Mouse (Mus musculus) embryonic facial prominence, embryonic 15.5 days (tissue): ENCODE data around the gene Gm7030. TPM values are rescaled to one million over a fixed set of nuclear protein-coding genes. Genes with fewer than 3 reads are reported as not detected.
"Not testable (repeated sequence)": the region's sequence is repeated elsewhere in the genome, so short reads cannot be mapped to it uniquely, and the experiment has no call there.

Experiments used
- ATAC-seq: fragments of 200-750 bp; cut with Nextera tagmentation; 2 replicates; pipeline ENCODE4 v1.8.0; 2017; ENCODE audit warnings: low read depth, moderate TSS enrichment; ENCODE audit not compliant: insufficient number of reproducible peaks, low FRiP score, low TSS enrichment
- H3K27ac ChIP-seq: fragments of 300-500 bp; sonication (generic); replicated peaks from 2 replicates; pipeline ENCODE4 v1.5.1; 2015; ENCODE audit warnings: mild to moderate bottlenecking, inconsistent platforms
- H3K27me3 ChIP-seq: fragments of 300-500 bp; sonication (generic); 2 replicates; pipeline ENCODE4 v1.6.1; 2015; ENCODE audit warnings: inconsistent platforms
- H3K36me3 ChIP-seq: fragments of 300-500 bp; sonication (generic); 2 replicates; pipeline ENCODE4 v1.6.1; 2015; ENCODE audit warnings: mild to moderate bottlenecking, inconsistent platforms
- H3K4me1 ChIP-seq: fragments of 300-500 bp; sonication (generic); 2 replicates; pipeline ENCODE4 v1.6.1; 2015; ENCODE audit warnings: inconsistent platforms
- H3K4me2 ChIP-seq: fragments of 300-500 bp; sonication (generic); replicated peaks from 2 replicates; pipeline ENCODE4 v1.6.1; 2015; ENCODE audit warnings: mild to moderate bottlenecking, inconsistent platforms
- H3K4me3 ChIP-seq: fragments of 300-500 bp; sonication (generic); replicated peaks from 2 replicates; pipeline ENCODE4 v1.5.1; 2015; ENCODE audit warnings: mild to moderate bottlenecking, inconsistent platforms
- H3K9ac ChIP-seq: fragments of 300-500 bp; sonication (generic); 2 replicates; pipeline ENCODE4 v1.6.1; 2015; ENCODE audit warnings: inconsistent platforms
- H3K9me3 ChIP-seq: fragments of 300-500 bp; sonication (generic); replicated peaks from 2 replicates; pipeline ENCODE4 v1.6.1; 2016; ENCODE audit warnings: inconsistent platforms
- WGBS: fragments of 180-500 bp; shearing (Covaris S2); methylation state at CpG from one replicate; pipeline ENCODE4 v1.1.7; 2015; 5-methylcytosine and 5-hydroxymethylcytosine counted together
- polyA plus RNA-seq: library from polyadenylated mRNA; unstranded; fragments of >200 nt; fragmentation: Nextera tagmentation; extraction: Ambion mirVana; gene quantifications from 2 replicates; pipeline ENCODE4 v1.2.1, GENCODE M21; 2015

Gm7030 gene
- polyA plus RNA-seq, 1 experiment from 2014 or later, result not detected

- not testable (repeated sequence) for H3K9ac ChIP-seq, H3K4me2 ChIP-seq, H3K9me3 ChIP-seq, H3K27ac ChIP-seq, ATAC-seq, H3K4me1 ChIP-seq, H3K4me3 ChIP-seq, H3K36me3 ChIP-seq, H3K27me3 ChIP-seq
- WGBS, result 88% methylated on average over 12 of the region's 12 CpGs
Observed at GRCm38 (mm10) chr17:36102091-36102490, 27.1 kb downstream of the Gm7030 start.

- not testable (repeated sequence) for H3K27me3 ChIP-seq, H3K36me3 ChIP-seq, H3K4me2 ChIP-seq, ATAC-seq, H3K9me3 ChIP-seq, H3K4me1 ChIP-seq, H3K27ac ChIP-seq, H3K9ac ChIP-seq, H3K4me3 ChIP-seq
- WGBS, result 42% methylated on average over 2 of the region's 2 CpGs
Observed at GRCm38 (mm10) chr17:36099603-36100002, 29.6 kb downstream of the Gm7030 start.

- WGBS, result 15% methylated on average over 3 of the region's 3 CpGs
- Histone ChIP-seq H3K9ac (no peak overlapping the region), H3K9me3 (no peaks in the 10 kb centered on the region), H3K27me3 (peaks cover 5% of the 10 kb centered on the region; the same call in 1 of the 2 replicates), H3K27ac (no peak overlapping the region), H3K4me1 (no peaks in the 10 kb centered on the region), H3K4me3 (no peak overlapping the region), H3K36me3 (no peaks in the 10 kb centered on the region), H3K4me2 (no peak overlapping the region)
- no peak for ATAC-seq
Observed at GRCm38 (mm10) chr17:36093936-36094335, 35.3 kb downstream of the Gm7030 start.

- H3K4me1 ChIP-seq, H3K4me3 ChIP-seq, H3K9me3 ChIP-seq, H3K9ac ChIP-seq, H3K4me2 ChIP-seq, H3K27ac ChIP-seq, ATAC-seq, H3K27me3 ChIP-seq, H3K36me3 ChIP-seq: not testable (repeated sequence)
Observed at GRCm38 (mm10) chr17:36092520-36092919, 36.7 kb downstream of the Gm7030 start.

GRCm38 (mm10) chr17:36091933-36092332 lies 37.3 kb downstream of the Gm7030 start:
- not testable (repeated sequence) for H3K36me3 ChIP-seq, H3K27me3 ChIP-seq, H3K4me1 ChIP-seq, H3K9me3 ChIP-seq, H3K4me2 ChIP-seq, ATAC-seq, H3K9ac ChIP-seq, H3K4me3 ChIP-seq, H3K27ac ChIP-seq
- no CpG with 5 or more reads among the region's 2 CpGs for WGBS

GRCm38 (mm10) chr17:36085976-36086375 lies 43.2 kb downstream of the Gm7030 start:
- H3K4me1 ChIP-seq, result peaks cover 14% of the 10 kb centered on the region
- peaks cover 32% of the 10 kb centered on the region for H3K27me3 ChIP-seq
- H3K27ac ChIP-seq, H3K9me3 ChIP-seq, ATAC-seq, H3K9ac ChIP-seq, H3K4me3 ChIP-seq, H3K4me2 ChIP-seq, H3K36me3 ChIP-seq: not testable (repeated sequence)
- WGBS, result 42% methylated on average over 1 of the region's 1 CpGs

- no peaks in the 10 kb centered on the region for H3K36me3 ChIP-seq
- ATAC-seq, result no peak
Observed at GRCm38 (mm10) chr17:36083870-36084451, 45.3 kb downstream of the Gm7030 start.

GRCm38 (mm10) chr17:36083266-36083869 lies 45.9 kb downstream of the Gm7030 start:
- Histone ChIP-seq H3K4me2 (peak overlapping the region; percentile 93), H3K36me3 (no peaks in the 10 kb centered on the region), H3K9me3 (no peaks in the 10 kb centered on the region), H3K4me1 (peaks cover 14% of the 10 kb centered on the region), H3K4me3 (peak overlapping the region; percentile 48), H3K9ac (peak overlapping the region; percentile 13; the same call in 1 of the 2 replicates), H3K27me3 (peaks cover 32% of the 10 kb centered on the region), H3K27ac (no peak overlapping the region)
- peak; percentile 39; the same call in 1 of the 2 replicates for ATAC-seq
- WGBS, result under 1% methylated on average over 46 of the region's 46 CpGs

More at GRCm38 (mm10) chr17:36083870-36084451, 45.3 kb downstream of the Gm7030 start:
- H3K9ac ChIP-seq, result peak overlapping the region; percentile 13; the same call in 1 of the 2 replicates
- H3K4me2 ChIP-seq, result peak overlapping the region; percentile 93
- peaks cover 32% of the 10 kb centered on the region for H3K27me3 ChIP-seq
- no peaks in the 10 kb centered on the region for H3K9me3 ChIP-seq
- H3K4me1 ChIP-seq, result peaks cover 14% of the 10 kb centered on the region
- no peak overlapping the region for H3K27ac ChIP-seq
- H3K4me3 ChIP-seq, result peak overlapping the region; percentile 48
- WGBS, result 1% methylated on average over 42 of the region's 42 CpGs

- peaks cover 32% of the 10 kb centered on the region for H3K27me3 ChIP-seq
- H3K9ac ChIP-seq, H3K36me3 ChIP-seq, H3K27ac ChIP-seq, ATAC-seq, H3K9me3 ChIP-seq: not testable (repeated sequence)
- peaks cover 14% of the 10 kb centered on the region for H3K4me1 ChIP-seq
- H3K4me3 ChIP-seq, result peak overlapping the region; percentile 48
- WGBS, result 19% methylated on average over 6 of the region's 6 CpGs
- H3K4me2 ChIP-seq, result peak overlapping the region; percentile 93
Observed at GRCm38 (mm10) chr17:36082519-36083232, 46.5 kb downstream of the Gm7030 start.

- not testable (repeated sequence) for H3K27ac ChIP-seq, H3K36me3 ChIP-seq, H3K9ac ChIP-seq, H3K4me2 ChIP-seq, H3K9me3 ChIP-seq, H3K4me3 ChIP-seq, ATAC-seq
- Histone ChIP-seq H3K27me3 (peaks cover 32% of the 10 kb centered on the region), H3K4me1 (peaks cover 14% of the 10 kb centered on the region)
Observed at GRCm38 (mm10) chr17:36081901-36082300, 47.3 kb downstream of the Gm7030 start.

- Histone ChIP-seq H3K27me3 (no peaks in the 10 kb centered on the region), H3K36me3 (no peaks in the 10 kb centered on the region), H3K4me2 (no peak overlapping the region), H3K9ac (no peak overlapping the region), H3K9me3 (no peaks in the 10 kb centered on the region), H3K4me1 (no peaks in the 10 kb centered on the region), H3K4me3 (no peak overlapping the region), H3K27ac (no peak overlapping the region)
- 35% methylated on average over 2 of the region's 2 CpGs for WGBS
- ATAC-seq, result no peak
Observed at GRCm38 (mm10) chr17:36060829-36061228, 68.4 kb downstream of the Gm7030 start.
